Mouse (Mus musculus) right cerebral cortex, postnatal 4 days (tissue): ENCODE measurements around the gene Cbln1.

Experiments
- DNase-seq: peaks from one replicate; pipeline ENCODE4 v3.0.0-alpha.2; 2022

Cbln1 gene

GRCm38 (mm10) chr8:87468958-87469815, 3.2 kb downstream of the Cbln1 start:
- DNase-seq, result no peak

DNA sequence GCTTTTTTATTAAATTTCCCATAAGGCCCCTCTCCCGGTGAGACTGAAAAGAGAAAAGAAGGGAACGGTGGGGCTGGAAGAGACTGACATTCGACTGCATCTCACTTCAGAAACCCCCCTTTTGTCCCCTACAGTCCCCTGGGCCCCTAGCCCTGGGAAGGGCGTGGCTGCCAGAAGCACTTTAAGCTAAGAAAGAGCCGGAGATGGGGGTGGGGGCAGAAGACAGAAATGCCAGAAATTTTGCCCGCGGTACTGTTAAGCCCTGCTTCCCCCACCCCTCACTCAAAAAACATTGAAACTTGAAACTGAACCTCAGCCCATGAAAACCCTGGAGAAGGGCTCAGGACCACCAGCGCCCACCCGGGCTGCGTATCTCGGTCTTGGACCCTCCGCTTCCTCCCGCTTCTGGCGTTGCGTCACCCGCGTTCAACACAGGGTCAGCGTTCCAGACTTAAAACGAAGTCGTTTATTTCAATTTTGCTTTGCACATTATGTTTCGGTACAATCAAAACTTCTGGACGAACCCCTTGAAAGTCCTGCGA, 3.9 kb downstream of the Cbln1 start:
- DNase-seq, result no peak

- DNase-seq, result no peak
Measured at GRCm38 (mm10) chr8:87467906-87468305, 4.5 kb downstream of the Cbln1 start.

DNA sequence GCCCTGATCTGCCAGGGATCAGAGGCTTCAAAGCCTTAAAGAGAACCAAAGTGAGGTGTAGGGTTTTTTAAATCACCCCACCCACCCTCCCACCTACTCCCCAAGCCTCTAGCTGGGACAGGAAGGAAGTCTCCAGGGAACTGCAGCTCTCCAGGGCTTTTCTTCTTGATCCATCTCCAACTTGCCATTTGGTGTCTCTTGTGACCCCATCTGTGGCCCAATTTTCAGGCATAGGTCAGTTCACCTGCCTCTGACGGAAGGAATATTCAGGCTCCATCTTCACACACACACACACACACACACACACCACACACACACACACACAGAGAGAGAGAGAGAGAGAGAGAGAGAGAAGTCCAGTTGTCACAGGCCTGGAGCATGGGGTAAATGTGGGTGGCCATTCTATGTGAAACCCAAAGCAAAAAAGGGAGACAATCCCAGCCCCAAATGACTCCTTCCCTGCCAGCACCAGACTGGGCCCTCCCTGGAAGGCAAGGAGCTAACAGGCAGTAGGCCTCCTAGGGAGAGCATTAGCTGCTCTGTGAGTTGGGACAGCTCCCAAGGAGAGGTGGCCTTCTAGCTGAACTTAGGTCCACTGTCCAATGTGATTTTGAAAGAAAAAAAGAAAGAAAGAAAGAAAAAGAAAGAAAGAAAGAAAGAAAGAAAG, 5.3 kb downstream of the Cbln1 start:
- DNase-seq, result no peak

GRCm38 (mm10) chr8:87466335-87466734, 6.1 kb downstream of the Cbln1 start:
- no peak for DNase-seq

GRCm38 (mm10) chr8:87464446-87464845, 8.0 kb downstream of the Cbln1 start:
- DNase-seq, result no peak

DNA sequence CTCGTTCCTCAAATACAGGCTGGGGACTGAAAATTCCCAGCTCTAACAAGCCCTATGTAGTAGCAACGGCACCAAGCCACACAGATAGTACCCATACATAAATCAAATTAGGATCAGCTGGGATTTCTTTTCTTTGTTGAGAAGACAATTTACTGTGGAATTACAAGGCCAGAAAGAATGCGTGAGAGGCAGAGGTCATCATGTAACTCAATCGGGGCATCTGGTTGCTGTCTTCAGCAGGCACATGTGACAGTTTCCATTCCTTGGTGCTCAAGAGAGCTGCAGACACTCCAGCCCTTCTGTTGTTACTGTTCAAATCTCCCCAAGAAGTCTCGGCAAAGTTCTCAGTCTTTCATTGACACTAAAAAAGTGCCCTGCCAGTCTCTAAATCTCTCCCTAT, 10.6 kb downstream of the Cbln1 start:
- DNase-seq, result no peak

- no peak for DNase-seq
Measured at GRCm38 (mm10) chr8:87456949-87457348, 15.5 kb downstream of the Cbln1 start.

GRCm38 (mm10) chr8:87452815-87453214, 19.6 kb downstream of the Cbln1 start:
- no peak for DNase-seq

GRCm38 (mm10) chr8:87451737-87452136, 20.7 kb downstream of the Cbln1 start:
- DNase-seq, result no peak

GRCm38 (mm10) chr8:87434592-87434991, 37.8 kb downstream of the Cbln1 start:
- no peak for DNase-seq

DNA sequence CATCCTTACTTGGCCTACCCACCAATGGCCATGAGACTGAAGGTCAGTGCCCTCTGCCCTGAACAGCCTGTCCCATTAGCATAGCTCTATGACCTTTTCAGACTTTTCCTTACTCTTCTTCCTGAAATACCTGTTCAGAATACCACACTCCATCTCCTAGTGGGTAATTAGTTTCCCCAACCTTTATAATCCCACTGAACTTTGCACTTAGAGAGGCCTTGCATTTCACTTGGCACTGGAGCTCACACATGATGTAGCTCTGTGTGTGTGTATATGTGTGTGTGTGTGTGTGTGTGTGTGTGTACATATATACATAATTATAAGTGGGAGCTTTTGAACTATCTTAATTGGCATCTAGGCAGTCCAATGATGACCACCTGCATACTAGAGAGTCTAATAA, 45.2 kb downstream of the Cbln1 start:
- no peak for DNase-seq

DNA sequence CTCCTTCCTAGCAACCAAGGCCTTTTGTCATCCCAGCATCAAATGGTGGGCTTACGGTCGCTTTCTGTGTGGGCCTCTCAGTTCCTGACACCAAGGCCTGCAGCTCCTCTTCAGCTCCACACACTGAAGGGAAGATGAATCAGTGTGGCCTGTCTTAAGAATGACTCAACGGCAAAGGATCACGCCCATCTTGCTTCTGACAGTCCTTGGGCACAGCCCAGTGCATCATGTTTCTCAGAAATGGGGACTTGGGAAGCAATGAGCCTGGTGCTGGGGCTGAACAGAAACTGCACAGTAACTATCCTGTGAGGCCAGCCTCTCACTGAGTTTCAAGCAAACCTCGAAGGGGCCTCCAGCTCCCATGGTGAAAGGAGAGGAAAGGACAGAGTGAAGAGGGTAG, 47.7 kb downstream of the Cbln1 start:
- no peak for DNase-seq

- DNase-seq, result no peak
Measured at GRCm38 (mm10) chr8:87421697-87422096, 50.7 kb downstream of the Cbln1 start.
